Mouse (Mus musculus) liver, adult 2 months (tissue): ENCODE results near the gene Fdxacb1.

Experiments
- CTCF ChIP-seq: fragments of 200-500 bp; IDR thresholded peaks from 2 replicates; pipeline ENCODE4 v1.5.1; 2011; ENCODE audit warnings: low read depth, low read length, control low read depth
- POLR2A ChIP-seq: fragments of 200-500 bp; IDR thresholded peaks from 2 replicates; pipeline ENCODE4 v1.6.1; 2011; ENCODE audit warnings: low read length, control low read depth; ENCODE audit not compliant: insufficient read depth; ENCODE audit errors: extremely low read depth

DNA sequence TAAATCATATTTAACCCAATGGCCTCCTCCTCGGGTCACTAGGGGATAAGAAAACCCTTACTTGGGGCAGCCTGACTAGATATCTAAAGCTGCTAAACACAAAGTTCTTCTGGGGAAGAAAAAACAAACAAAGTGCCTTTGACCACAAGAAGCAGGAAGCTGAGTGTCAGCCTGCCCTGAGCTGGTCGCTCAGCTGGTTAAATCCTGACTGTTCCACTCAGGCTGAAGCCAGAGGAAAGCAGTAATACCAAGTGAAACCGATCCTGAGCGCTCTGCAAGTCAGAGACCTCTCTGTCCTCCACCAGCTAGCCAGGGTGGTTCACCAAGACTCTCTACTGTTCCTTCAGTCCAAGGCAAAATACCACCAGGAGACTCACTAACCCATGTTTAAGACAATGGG lies 38.4 kb upstream of the Fdxacb1 start:
- no peak for TF ChIP-seq CTCF
- no peak for TF ChIP-seq POLR2A
